Mouse (Mus musculus) ES-Bruce4 (cell line): ENCODE results near the gene Ifnar2. TPM values are rescaled to one million over a fixed set of nuclear protein-coding genes. Genes with fewer than 3 reads are reported as not detected.

Experiments
- H3K27ac ChIP-seq: 2 replicates; pipeline ENCODE4 v1.5.1; 2012; ENCODE audit warnings: low read length, inconsistent platforms; ENCODE audit not compliant: insufficient read depth
- H3K27me3 ChIP-seq: 2 replicates; pipeline ENCODE4 v1.6.1; 2012; ENCODE audit warnings: mild to moderate bottlenecking, low read length, inconsistent platforms; ENCODE audit not compliant: control insufficient read depth, poor library complexity, insufficient read depth, severe bottlenecking
- H3K36me3 ChIP-seq: 2 replicates; pipeline ENCODE4 v1.6.1; 2012; ENCODE audit warnings: inconsistent platforms, mild to moderate bottlenecking, low read length, moderate library complexity; ENCODE audit not compliant: control insufficient read depth, poor library complexity, insufficient read depth, severe bottlenecking
- H3K4me1 ChIP-seq: one replicate; pipeline ENCODE4 v1.8.1; 2011; ENCODE audit warnings: low read length; ENCODE audit not compliant: control insufficient read depth, insufficient read depth
- H3K4me3 ChIP-seq: 2 replicates; pipeline ENCODE4 v1.5.1; 2011; ENCODE audit warnings: low read depth, mild to moderate bottlenecking, low read length
- H3K9ac ChIP-seq: 2 replicates; pipeline ENCODE4 v1.6.1; 2012; ENCODE audit warnings: low read depth, mild to moderate bottlenecking, inconsistent platforms; ENCODE audit not compliant: poor library complexity, severe bottlenecking
- H3K9me3 ChIP-seq: replicated peaks from 2 replicates; pipeline ENCODE4 v1.6.1; 2012; ENCODE audit warnings: mild to moderate bottlenecking, low read length, inconsistent platforms; ENCODE audit not compliant: control insufficient read depth, poor library complexity, insufficient read depth, severe bottlenecking
- CTCF ChIP-seq: IDR thresholded peaks from one replicate; pipeline ENCODE4 v1.8.1; 2011; ENCODE audit warnings: low read depth, low read length
- EP300 ChIP-seq: IDR thresholded peaks from 2 replicates; pipeline ENCODE4 v1.6.1; 2011; ENCODE audit warnings: low read depth, low read length; ENCODE audit not compliant: insufficient read depth
- POLR2A ChIP-seq: IDR thresholded peaks from one replicate; pipeline ENCODE4 v1.8.1; 2011; ENCODE audit warnings: low read length; ENCODE audit not compliant: insufficient read depth
- polyA plus RNA-seq: library from polyadenylated mRNA; stranded (reverse); fragments of >200 nt; gene quantifications from 2 replicates; pipeline ENCODE4 v1.2.4, GENCODE M21; 2011; ENCODE audit warnings: low read depth; ENCODE audit not compliant: missing spikeins, insufficient read depth, insufficient read length

The Ifnar2 gene
- polyA plus RNA-seq, 1 experiment, result 13.4 TPM

GRCm38 (mm10) chr16:91448895-91449294, 76.3 kb downstream of the Ifnar2 start:
- TF ChIP-seq EP300 (no peak), CTCF (no peak)
- Histone ChIP-seq H3K27me3 (no peaks in the 10 kb centered on the region), H3K4me3 (no peak overlapping the region), H3K36me3 (no peaks in the 10 kb centered on the region), H3K4me1 (no peaks in the 10 kb centered on the region), H3K9ac (no peak overlapping the region), H3K27ac (no peak overlapping the region), H3K9me3 (0 out of 2 replicates have a peak, but pooled peaks cover 3% of the 10 kb centered on the region)

- peak; percentile 35 for TF ChIP-seq CTCF
- no peak for TF ChIP-seq POLR2A
- H3K27ac ChIP-seq, result no peak overlapping the region
- no peaks in the 10 kb centered on the region for H3K4me1 ChIP-seq
- no peaks in the 10 kb centered on the region for H3K9me3 ChIP-seq
- H3K4me3 ChIP-seq, result no peak overlapping the region
- H3K9ac ChIP-seq, result no peak overlapping the region
- no peaks in the 10 kb centered on the region for H3K36me3 ChIP-seq
- H3K27me3 ChIP-seq, result no peaks in the 10 kb centered on the region
Observed at GRCm38 (mm10) chr16:91450137-91451064, 77.8 kb downstream of the Ifnar2 start.

GRCm38 (mm10) chr16:91451949-91452348, 79.4 kb downstream of the Ifnar2 start:
- Histone ChIP-seq H3K9ac (no peak overlapping the region), H3K27me3 (no peaks in the 10 kb centered on the region), H3K36me3 (no peaks in the 10 kb centered on the region), H3K9me3 (no peaks in the 10 kb centered on the region), H3K4me3 (no peak overlapping the region), H3K27ac (no peak overlapping the region), H3K4me1 (no peaks in the 10 kb centered on the region)
- TF ChIP-seq EP300 (no peak), CTCF (no peak), POLR2A (no peak)

- H3K27me3 ChIP-seq, result no peaks in the 10 kb centered on the region
- H3K9ac ChIP-seq, result no peak overlapping the region
- H3K27ac ChIP-seq, result no peak overlapping the region
- no peaks in the 10 kb centered on the region for H3K9me3 ChIP-seq
- no peaks in the 10 kb centered on the region for H3K36me3 ChIP-seq
- H3K4me3 ChIP-seq, result no peak overlapping the region
- TF ChIP-seq POLR2A (no peak), EP300 (no peak), CTCF (no peak)
- no peaks in the 10 kb centered on the region for H3K4me1 ChIP-seq
Observed at GRCm38 (mm10) chr16:91452363-91452896, 79.8 kb downstream of the Ifnar2 start.

Other genes starting within 250 kb of the Ifnar2 start
- gene Olig2, start 147.3 kb upstream of the Ifnar2 start, polyA plus RNA-seq, result 25.8 and 26.2 TPM in 2 replicates
- gene Olig1, start 103.0 kb upstream of the Ifnar2 start, polyA plus RNA-seq, result 43.8 and 44.3 TPM in 2 replicates
- gene Gm21970, start 18.9 kb downstream of the Ifnar2 start, polyA plus RNA-seq, result 1.6 TPM in 1 of 2 replicates, not detected in the other
- 3.5 and 4.3 TPM in 2 replicates for gene Il10rb, start 33.4 kb downstream of the Ifnar2 start, polyA plus RNA-seq
- 31.3 and 35.3 TPM in 2 replicates for gene Ifnar1, start 112.5 kb downstream of the Ifnar2 start, polyA plus RNA-seq
- gene Ifngr2, start 174.3 kb downstream of the Ifnar2 start, polyA plus RNA-seq, result 5.0 and 8.9 TPM in 2 replicates
- 27.2 and 30.9 TPM in 2 replicates for gene Tmem50b, start 225.0 kb downstream of the Ifnar2 start, polyA plus RNA-seq
- gene Dnajc28, start 246.2 kb downstream of the Ifnar2 start, polyA plus RNA-seq, result 2.5 and 4.9 TPM in 2 replicates